Mouse (Mus musculus) heart, postnatal 4 days (tissue): Measurements from ENCODE around the gene Gpr62. TPM values are rescaled to one million over a fixed set of nuclear protein-coding genes. Genes with fewer than 3 reads are reported as not detected.

Experiments
- DNase-seq: peaks from one replicate; pipeline ENCODE4 v3.0.0; 2021
- total RNA-seq, 2 experiments: library from RNA; stranded (reverse); gene quantifications; 2 replicates each; pipeline ENCODE4 v1.2.3; 2021

The Gpr62 gene
- total RNA-seq, 2 experiments from 2014 or later: 0.14 TPM; not detected in 1

- no peak for DNase-seq
These were observed 45.1 kb downstream of the Gpr62 start for GRCm38 (mm10) chr9:106420608-106421007.

DNA sequence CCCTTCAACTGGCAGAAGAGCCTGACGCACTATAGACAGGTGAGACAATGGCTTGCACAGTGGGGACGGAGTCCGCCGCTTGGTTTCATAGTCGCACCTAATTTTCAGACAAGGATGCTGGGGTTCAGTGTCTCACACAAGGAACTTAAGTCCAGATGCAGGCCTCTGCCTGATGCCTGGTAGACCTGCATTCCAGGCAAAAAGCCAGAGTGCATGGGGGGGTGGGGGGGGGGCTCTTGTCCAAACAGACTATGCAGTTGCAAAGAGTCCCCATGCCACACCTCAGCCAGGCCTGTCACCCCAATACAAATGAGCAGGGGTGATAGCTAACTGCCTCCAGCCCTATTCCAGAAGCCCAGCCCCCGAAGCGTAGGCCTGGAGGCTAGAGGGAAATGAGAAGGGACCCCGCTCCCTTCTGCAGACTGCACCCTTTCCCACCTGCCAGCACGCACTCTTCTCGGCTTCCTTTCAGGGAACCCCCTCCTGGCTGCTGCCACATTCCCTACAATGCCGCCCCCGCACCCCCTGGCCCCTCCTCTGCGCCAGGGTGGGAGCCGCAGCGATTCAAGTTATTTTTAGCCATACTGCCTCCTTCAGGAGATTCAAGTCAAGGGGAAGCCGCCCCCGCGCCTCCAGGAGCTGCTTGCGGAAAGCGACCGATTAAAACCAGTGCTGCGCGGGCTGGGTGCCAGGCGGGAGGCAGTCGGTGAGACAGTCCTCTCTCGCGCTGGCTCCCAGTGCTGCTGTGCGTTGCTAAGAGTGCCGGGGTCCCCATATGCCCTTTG is 47.7 kb downstream of the Gpr62 start:
- peak; percentile 92 for DNase-seq

- no peak for DNase-seq
These were observed 48.9 kb downstream of the Gpr62 start for GRCm38 (mm10) chr9:106416826-106417225.

Other genes starting within 250 kb of the Gpr62 start
- gene Tlr9, start 243.3 kb downstream of the Gpr62 start, total RNA-seq: under 1 TPM; 0.43 TPM
- gene Alas1, start 217.3 kb downstream of the Gpr62 start, total RNA-seq: 100 to 1,000 TPM; 404 to 423 TPM
- 10 to 100 TPM; 17.0 to 19.3 TPM for gene Poc1a, start 184.9 kb downstream of the Gpr62 start, total RNA-seq
- gene Dusp7, start 97.3 kb downstream of the Gpr62 start, total RNA-seq: 10 to 100 TPM; 26.2 to 33.5 TPM
- gene Rpl29, start 36.5 kb downstream of the Gpr62 start, total RNA-seq: 100 to 1,000 TPM; 471 to 490 TPM
- 10 to 100 TPM; 20.5 to 20.6 TPM for gene Acy1, start 27.6 kb downstream of the Gpr62 start, total RNA-seq
- 1 to 10 TPM; 4.5 to 5.0 TPM for gene Abhd14b, start 18.5 kb downstream of the Gpr62 start, total RNA-seq
- gene Abhd14a, start 18.3 kb downstream of the Gpr62 start, total RNA-seq: 10 to 100 TPM; 23.7 to 26.1 TPM
- gene Pcbp4, start 12.6 kb downstream of the Gpr62 start, total RNA-seq: 100 to 1,000 TPM in 1 of 2 experiments, 10 to 100 TPM in 1; 96.8 to 101 TPM
- gene Rrp9, start 10.0 kb upstream of the Gpr62 start, total RNA-seq: 10 to 100 TPM; 21.3 to 23.3 TPM
- 1 to 10 TPM; 7.5 to 8.3 TPM for gene Parp3, start 11.0 kb upstream of the Gpr62 start, total RNA-seq
- gene Iqcf1, start 34.0 kb upstream of the Gpr62 start, total RNA-seq: not detected
- gene Iqcf5, start 48.6 kb upstream of the Gpr62 start, total RNA-seq: not detected
- gene Iqcf3, start 95.7 kb upstream of the Gpr62 start, total RNA-seq: not detected
- not detected for gene Iqcf4, start 105.1 kb upstream of the Gpr62 start, total RNA-seq
- not detected for gene Iqcf6, start 160.6 kb upstream of the Gpr62 start, total RNA-seq
- not detected for gene Grm2, start 190.1 kb upstream of the Gpr62 start, total RNA-seq
- gene Tex264, start 220.0 kb upstream of the Gpr62 start, total RNA-seq: 10 to 100 TPM; 31.0 to 38.0 TPM